Mouse (Mus musculus) embryo, embryonic 10.5 days (tissue): ENCODE data around the gene Mpo.

Experiments used
- DNase-seq: peaks from one replicate; pipeline ENCODE4 v3.0.0-alpha.2; 2015; ENCODE audit warnings: low spot score

Gene Mpo

GRCm38 (mm10) chr11:87805448-87805847 is 12.1 kb downstream of the Mpo start:
- DNase-seq, result peak; percentile 65

- no peak for DNase-seq
Measured at GRCm38 (mm10) chr11:87807433-87807832, 14.1 kb downstream of the Mpo start.

GRCm38 (mm10) chr11:87808236-87808635 is 14.9 kb downstream of the Mpo start:
- DNase-seq, result no peak

GRCm38 (mm10) chr11:87811396-87811795 is 18.0 kb downstream of the Mpo start:
- peak; percentile 18 for DNase-seq

- no peak for DNase-seq
Measured at GRCm38 (mm10) chr11:87814831-87815230, 21.4 kb downstream of the Mpo start.

GRCm38 (mm10) chr11:87816707-87817442 is 23.5 kb downstream of the Mpo start:
- peak; percentile 73 for DNase-seq

- DNase-seq, result peak; percentile 49
Measured at GRCm38 (mm10) chr11:87817443-87817773, 24.0 kb downstream of the Mpo start.

- DNase-seq, result no peak
Measured at GRCm38 (mm10) chr11:87821502-87821901, 28.1 kb downstream of the Mpo start.

GRCm38 (mm10) chr11:87828239-87828900 is 35.0 kb downstream of the Mpo start, which contains the start of gene Lpo:
Gene Lpo (minus strand): TSS chr11:87828289.
- DNase-seq, result peak; percentile 28

GRCm38 (mm10) chr11:87840676-87841075 is 47.3 kb downstream of the Mpo start:
- no peak for DNase-seq

GRCm38 (mm10) chr11:87841436-87841835 is 48.1 kb downstream of the Mpo start:
- no peak for DNase-seq

GRCm38 (mm10) chr11:87846968-87847600 is 53.7 kb downstream of the Mpo start:
- no peak for DNase-seq

- DNase-seq, result peak; percentile 21
Measured at GRCm38 (mm10) chr11:87847884-87848283, 54.5 kb downstream of the Mpo start.

- peak; percentile 97 for DNase-seq
Measured at GRCm38 (mm10) chr11:87852690-87853596, 59.6 kb downstream of the Mpo start, which contains the start of gene Mks1. Gene Mks1 (plus strand): TSS chr11:87853215.

GRCm38 (mm10) chr11:87853597-87853954 is 60.2 kb downstream of the Mpo start:
- DNase-seq, result no peak
